In genomic region chr3:121577032-121577591, GRCm38 (mm10) we compare ENCODE assay signal across 8 mouse cellular contexts. TPM values are rescaled to one million over a fixed set of nuclear protein-coding genes. Genes with fewer than 3 reads are reported as not detected.
DNase-seq lines count a peak whose midpoint lies in the region; TF ChIP-seq lines count a peak whose summit lies in the region.

No protein-coding gene starts in this region.

- no peaks in the 10 kb centered on the region for H3K27me3 ChIP-seq in C2C12 (ENCODE audit: control insufficient read depth, insufficient read depth, insufficient read length)

- DNase-seq in adrenal gland, adult 2 months = peak; percentile 62
- peak; percentile 70 for DNase-seq in gastrocnemius, postnatal 25 days
- DNase-seq in kidney, adult 18-20 months = peak; percentile 32
- peak; percentile 69 for DNase-seq in lung, postnatal 10 days
- DNase-seq in thymus, postnatal 4 days = no peak
- no peak for DNase-seq in layer of hippocampus, adult 18-20 months (ENCODE audit: low spot score in 2 of 2)
- no peak for DNase-seq in frontal cortex, postnatal 36 days (ENCODE audit: low spot score in 2 of 2)

- H3K4me3 ChIP-seq in C2C12 (ENCODE audit: insufficient read depth, poor library complexity, severe bottlenecking) = no peak overlapping the region

- no peaks in the 10 kb centered on the region for H3K36me3 ChIP-seq in C2C12 (ENCODE audit: control insufficient read depth, insufficient read depth)

- H3ac ChIP-seq in C2C12 (ENCODE audit: control insufficient read depth, insufficient read length, low read depth) = peak overlapping the region; percentile 49

- H3K79me3 ChIP-seq in C2C12 (ENCODE audit: low read depth) = no peaks in the 10 kb centered on the region

- H3K79me2 ChIP-seq in C2C12 (ENCODE audit: control insufficient read depth, insufficient read depth) = no peaks in the 10 kb centered on the region

- no peak for TF ChIP-seq CTCF in C2C12 (IDR thresholded peaks at IDR 0.05; ENCODE audit: control insufficient read depth, insufficient read depth, insufficient read length)

TF ChIP-seq in C2C12, 6 proteins besides CTCF, POLR2A, EP300 and RAD21:
- TF ChIP-seq MYOD1 (IDR thresholded peaks at IDR 0.05; ENCODE audit: control insufficient read depth, insufficient read length, low read depth) (peak; percentile 68), MYOG (IDR thresholded peaks at IDR 0.05; ENCODE audit: control insufficient read depth, extremely low read depth, insufficient read length) (no peak), CEBPB (IDR thresholded peaks at IDR 0.05; ENCODE audit: low read depth) (no peak), USF1 (IDR thresholded peaks at IDR 0.05; ENCODE audit: low read depth) (peak; percentile 99), MAX (IDR thresholded peaks at IDR 0.05) (peak; percentile 92), FOSL1 (IDR thresholded peaks at IDR 0.05; ENCODE audit: insufficient read depth, low read length, poor library complexity, severe bottlenecking) (no peak)

RNA-seq across cellular contexts. Expression of gene Slc44a3, which starts 44.9 kb away (rescaled TPM):
- 0.20 TPM for polyA plus RNA-seq in C2C12 (2012; fragmentation: generic; extraction: Trizol)
- 10 to 100 TPM; 17.4 to 27.9 TPM for total RNA-seq in adrenal gland, adult 2 months (2021)
- 6.1 and 8.9 TPM in 2 replicates for polyA plus RNA-seq in adrenal gland, adult 2 months (2012; rRNA removed)
- total RNA-seq in gastrocnemius, postnatal 25 days (2021) = under 1 TPM in 1 of 2 experiments, not detected in 1; 0.40 TPM
- total RNA-seq in layer of hippocampus, adult 18-20 months (2021) = under 1 TPM in 1 of 2 experiments, not detected in 1; 0.13 TPM

Comparison
In these comparisons a context has a peak if more than half of its experiments do, and no peak if none do; other contexts are left out.
1. DNase-seq: peak in adrenal gland, adult 2 months (single experiment), gastrocnemius, postnatal 25 days (single experiment), kidney, adult 18-20 months (single experiment) and lung, postnatal 10 days (single experiment); none in thymus, postnatal 4 days (single experiment), layer of hippocampus, adult 18-20 months (0 of 2) and frontal cortex, postnatal 36 days (0 of 2).
2. RNA of gene Slc44a3, which starts 44.9 kb away (total RNA-seq): 17.4 to 27.9 TPM in adrenal gland, adult 2 months; 0.40 TPM in gastrocnemius, postnatal 25 days and 0.13 TPM in layer of hippocampus, adult 18-20 months; every median in the first group is over 10 times any median in the second.